Mouse (Mus musculus) lung, postnatal 10 days (tissue): ENCODE measurements at regions not wholly inside any gene's neighbourhood (a gene's known extent, or its start where the extent isn't known, plus 50 kb on each side); places are given as distances from the start of the nearest gene placed in this dataset.
"Not testable (repeated sequence)": the region's sequence is repeated elsewhere in the genome, so short reads cannot be mapped to it uniquely, and the experiment has no call there.

Experiments
- DNase-seq: peaks from one replicate; pipeline ENCODE4 v3.0.0; 2021

DNA sequence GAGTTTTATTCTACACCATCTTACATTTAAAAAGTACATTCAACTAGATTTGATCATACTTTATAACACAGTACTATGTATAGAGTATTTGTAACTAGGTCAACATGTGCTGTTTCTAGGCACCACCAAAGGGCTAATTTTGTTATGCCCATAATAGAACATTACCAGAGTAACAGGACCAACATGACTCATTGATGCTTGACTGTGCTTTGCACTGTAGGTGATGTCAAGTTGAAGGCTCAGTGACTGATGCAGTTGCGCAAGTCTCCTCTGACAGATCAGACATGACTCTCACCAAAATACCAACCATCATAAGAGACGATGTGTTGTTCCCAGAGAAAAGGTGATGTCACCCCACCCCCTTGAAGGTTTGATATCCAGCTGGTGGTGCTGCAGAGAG is 108.5 kb downstream of the Mrpl39 start:
- DNase-seq = no peak

- no peak for DNase-seq
Observed at GRCm38 (mm10) chr16:84629868-84630267, 105.7 kb downstream of the Mrpl39 start.

DNA sequence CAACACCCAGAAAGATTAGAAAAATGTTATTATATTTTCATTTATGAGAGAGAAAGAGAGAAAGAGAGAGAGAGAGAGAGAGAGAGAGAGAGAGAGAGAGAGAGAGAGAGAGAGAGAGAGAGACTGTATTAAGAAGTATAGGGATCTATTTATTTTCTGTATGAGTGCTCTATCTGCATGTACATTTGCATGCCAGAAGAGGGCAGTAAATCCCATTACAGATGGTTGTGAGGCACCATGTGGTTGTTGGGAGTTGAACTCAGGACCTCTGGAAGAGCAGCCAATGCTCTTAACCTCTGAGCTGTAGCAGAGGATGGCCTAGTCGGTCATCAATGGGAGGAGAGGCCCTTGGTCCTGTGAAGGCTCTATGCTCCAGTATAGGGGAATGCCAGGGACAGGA is 91.1 kb downstream of the Mrpl39 start:
- not testable (repeated sequence) for DNase-seq

DNA sequence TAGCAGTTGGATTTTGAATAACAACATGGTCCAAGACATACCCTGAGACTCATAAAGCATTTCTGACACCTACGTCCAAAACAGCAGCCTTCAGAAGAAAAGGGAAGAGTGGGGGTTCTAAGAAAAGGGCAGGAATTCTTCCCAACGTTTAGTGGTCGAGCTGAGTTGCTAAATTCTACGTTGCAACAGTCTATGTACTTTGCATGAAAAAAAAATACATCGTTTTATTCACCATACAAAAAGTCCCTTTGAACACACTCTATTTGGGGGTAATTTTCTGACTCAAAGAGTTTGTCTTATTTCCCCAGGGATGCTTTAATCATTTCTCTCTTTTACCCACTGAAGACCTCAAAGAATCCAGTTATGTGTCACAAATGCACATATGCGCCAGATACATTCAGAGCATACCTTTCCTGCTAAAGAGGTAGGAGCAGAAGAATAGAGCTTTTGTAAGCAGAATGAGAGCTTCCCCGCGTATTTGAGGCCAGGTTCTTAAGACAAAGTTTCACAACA is 89.3 kb downstream of the Mrpl39 start:
- no peak for DNase-seq

- DNase-seq = no peak
Observed at GRCm38 (mm10) chr16:84650646-84651045, 84.9 kb downstream of the Mrpl39 start.

DNA sequence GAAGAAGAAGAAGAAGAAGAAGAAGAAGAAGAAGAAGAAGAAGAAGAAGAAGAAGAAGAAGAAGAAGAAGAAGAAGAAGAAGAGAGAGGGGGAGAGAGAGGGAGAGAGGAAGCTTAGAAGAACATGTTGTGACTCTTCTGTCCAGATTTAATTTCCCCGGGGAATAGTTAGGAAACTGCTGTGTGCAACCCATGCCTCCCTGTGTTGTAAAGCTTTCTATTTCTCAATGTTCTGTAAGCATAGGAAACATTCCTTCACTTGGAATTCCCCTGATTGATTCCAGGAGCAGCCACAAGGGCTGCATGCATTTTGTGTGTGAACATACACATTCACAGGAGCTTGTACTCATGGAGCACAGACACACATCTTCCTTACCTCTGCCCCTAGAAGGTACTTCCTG is 81.7 kb downstream of the Mrpl39 start:
- DNase-seq = no peak

- no peak for DNase-seq
Observed at GRCm38 (mm10) chr16:84661879-84662278, 73.7 kb downstream of the Mrpl39 start.

- no peak for DNase-seq
Observed at GRCm38 (mm10) chr16:84663581-84663980, 72.0 kb downstream of the Mrpl39 start.
